Mouse (Mus musculus): ENCODE data around the gene Elof1. TPM values are rescaled to one million over a fixed set of nuclear protein-coding genes. Genes with fewer than 3 reads are reported as not detected.

The Elof1 gene
- polyA plus RNA-seq (2015; fragmentation: Nextera tagmentation; extraction: Ambion mirVana) = 93.7 and 99.4 TPM in 2 replicates

DNA sequence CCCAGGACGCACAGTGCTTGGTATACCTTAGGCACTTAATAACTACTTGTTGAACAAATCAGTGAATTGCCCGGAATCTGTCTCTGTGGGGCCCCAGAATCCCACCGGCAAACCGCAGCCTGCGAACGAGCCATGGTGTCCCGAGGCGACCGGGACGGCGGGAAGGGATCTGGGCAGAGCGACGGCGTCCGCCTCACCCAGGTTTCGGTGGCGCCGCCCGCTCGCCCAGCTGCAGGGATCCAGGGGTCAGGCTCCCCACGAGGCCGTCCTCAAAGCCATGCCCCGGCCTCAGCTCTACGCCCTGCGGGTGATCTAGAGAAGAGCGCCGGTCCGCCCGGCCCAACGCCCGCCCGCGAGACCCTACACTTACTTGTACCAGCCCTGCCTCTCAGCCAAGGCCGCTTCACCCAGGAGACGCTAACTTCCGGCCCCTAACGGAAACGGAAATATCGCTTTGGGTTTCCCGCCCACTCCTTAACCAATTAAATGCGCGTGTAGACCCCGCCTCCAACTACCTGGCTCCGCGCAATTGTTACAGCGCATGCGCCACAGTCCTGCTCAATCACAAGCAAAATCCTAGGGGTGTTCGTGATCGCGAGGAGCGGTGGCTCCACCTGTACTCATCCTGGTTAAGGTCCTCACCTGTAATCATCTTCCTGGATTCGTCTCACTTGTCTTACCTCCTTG is at the start of gene Elof1:
TSS of gene Elof1 (minus strand) at position 433 of the 687 bp plus-strand sequence.
- no peaks in the 10 kb centered on the region for H3K27me3 ChIP-seq (replicated peaks; ENCODE audit: control insufficient read depth, insufficient read depth, low read length)
- 0 out of 2 replicates have a peak, but pooled peaks cover 4% of the 10 kb centered on the region for H3K4me1 ChIP-seq (replicated peaks; ENCODE audit: control insufficient read depth, insufficient read depth, low read length)
- H3K9me3 ChIP-seq (ENCODE audit: control insufficient read depth) = no peaks in the 10 kb centered on the region
- ATAC-seq = peak; percentile 91
- H3K4me3 ChIP-seq (ENCODE audit: low read depth, low read length) = peak within 1 kb of the TSS; percentile 85
- H3K9ac ChIP-seq (ENCODE audit: low read depth, low read length) = peak within 1 kb of the TSS; percentile 87
- peak within 1 kb of the TSS; percentile 87 for H3K4me2 ChIP-seq (replicated peaks; ENCODE audit: low read depth)
- H3K36me3 ChIP-seq (ENCODE audit: control insufficient read depth, insufficient read depth) = peaks cover 19% of the 10 kb centered on the region
- H3K27ac ChIP-seq (ENCODE audit: low read depth, low read length) = peak within 1 kb of the TSS; percentile 51; the same call in 1 of the 2 replicates
- TF ChIP-seq CTCF (IDR thresholded peaks at IDR 0.05; ENCODE audit: low read depth) = no peak
- WGBS = under 1% methylated on average over 51 of the region's 52 CpGs

DNA sequence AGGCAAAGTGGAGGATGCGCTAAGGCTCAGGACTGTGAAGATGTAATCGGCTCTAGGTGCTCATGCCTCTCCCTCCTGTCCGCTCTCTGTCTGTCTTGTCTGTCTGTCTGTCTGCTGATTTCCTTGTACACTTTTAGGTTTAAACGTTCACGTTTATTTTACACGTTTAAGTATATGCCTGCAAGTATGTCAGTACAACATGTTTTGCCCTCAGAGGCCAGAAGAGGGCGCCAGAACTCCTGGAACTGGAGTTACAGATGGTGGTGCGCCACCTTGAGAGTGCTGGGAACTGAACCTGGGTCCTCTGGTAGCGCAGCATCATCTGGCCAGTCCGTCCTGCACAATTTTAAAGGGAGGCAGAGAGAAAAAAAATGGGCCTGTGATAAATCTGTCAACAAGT is 49.7 kb upstream of the Elof1 start:
- peak; percentile 40 for TF ChIP-seq CTCF (IDR thresholded peaks at IDR 0.05; ENCODE audit: low read depth)
- 91% methylated on average over 10 of the region's 10 CpGs for WGBS
- no peak overlapping the region for H3K27ac ChIP-seq (ENCODE audit: low read depth, low read length)
- no peak overlapping the region for H3K4me2 ChIP-seq (replicated peaks; ENCODE audit: low read depth)
- no peaks in the 10 kb centered on the region for H3K4me1 ChIP-seq (replicated peaks; ENCODE audit: control insufficient read depth, insufficient read depth, low read length)
- H3K36me3 ChIP-seq (ENCODE audit: control insufficient read depth, insufficient read depth) = no peaks in the 10 kb centered on the region
- no peak overlapping the region for H3K4me3 ChIP-seq (ENCODE audit: low read depth, low read length)
- H3K9ac ChIP-seq (ENCODE audit: low read depth, low read length) = no peak overlapping the region
- ATAC-seq = no peak
- 0 out of 2 replicates have a peak, but pooled peaks cover 4% of the 10 kb centered on the region for H3K9me3 ChIP-seq (ENCODE audit: control insufficient read depth)
- H3K27me3 ChIP-seq (replicated peaks; ENCODE audit: control insufficient read depth, insufficient read depth, low read length) = no peaks in the 10 kb centered on the region

DNA sequence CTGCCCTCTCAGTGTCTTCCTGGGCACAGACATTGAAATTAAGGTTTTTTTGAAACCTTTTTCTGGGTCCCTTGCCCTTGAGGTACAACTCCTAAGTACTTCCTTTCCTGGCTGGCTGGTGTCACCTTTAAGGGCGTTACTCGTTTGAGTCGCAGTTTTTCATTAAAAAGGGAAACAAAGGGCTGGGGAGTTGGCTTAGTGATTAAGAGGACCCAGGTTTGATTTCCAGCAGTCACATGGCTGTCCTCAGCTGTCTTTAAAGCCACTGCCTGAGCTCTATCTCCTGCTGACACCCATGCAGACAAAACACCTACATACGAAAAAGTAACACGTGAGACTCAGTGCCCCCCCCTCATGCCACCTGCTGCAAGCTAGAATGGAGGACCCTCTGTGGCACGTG is 49.0 kb upstream of the Elof1 start:
- Histone ChIP-seq H3K36me3 (ENCODE audit: control insufficient read depth, insufficient read depth) (no peaks in the 10 kb centered on the region), H3K27ac (ENCODE audit: low read depth, low read length) (no peak overlapping the region), H3K4me3 (ENCODE audit: low read depth, low read length) (no peak overlapping the region), H3K9me3 (ENCODE audit: control insufficient read depth) (0 out of 2 replicates have a peak, but pooled peaks cover 4% of the 10 kb centered on the region), H3K4me1 (replicated peaks; ENCODE audit: control insufficient read depth, insufficient read depth, low read length) (no peaks in the 10 kb centered on the region), H3K9ac (ENCODE audit: low read depth, low read length) (no peak overlapping the region), H3K27me3 (replicated peaks; ENCODE audit: control insufficient read depth, insufficient read depth, low read length) (no peaks in the 10 kb centered on the region), H3K4me2 (replicated peaks; ENCODE audit: low read depth) (no peak overlapping the region)
- ATAC-seq = no peak
- 64% methylated on average over 6 of the region's 6 CpGs for WGBS
- TF ChIP-seq CTCF (IDR thresholded peaks at IDR 0.05; ENCODE audit: low read depth) = no peak

DNA sequence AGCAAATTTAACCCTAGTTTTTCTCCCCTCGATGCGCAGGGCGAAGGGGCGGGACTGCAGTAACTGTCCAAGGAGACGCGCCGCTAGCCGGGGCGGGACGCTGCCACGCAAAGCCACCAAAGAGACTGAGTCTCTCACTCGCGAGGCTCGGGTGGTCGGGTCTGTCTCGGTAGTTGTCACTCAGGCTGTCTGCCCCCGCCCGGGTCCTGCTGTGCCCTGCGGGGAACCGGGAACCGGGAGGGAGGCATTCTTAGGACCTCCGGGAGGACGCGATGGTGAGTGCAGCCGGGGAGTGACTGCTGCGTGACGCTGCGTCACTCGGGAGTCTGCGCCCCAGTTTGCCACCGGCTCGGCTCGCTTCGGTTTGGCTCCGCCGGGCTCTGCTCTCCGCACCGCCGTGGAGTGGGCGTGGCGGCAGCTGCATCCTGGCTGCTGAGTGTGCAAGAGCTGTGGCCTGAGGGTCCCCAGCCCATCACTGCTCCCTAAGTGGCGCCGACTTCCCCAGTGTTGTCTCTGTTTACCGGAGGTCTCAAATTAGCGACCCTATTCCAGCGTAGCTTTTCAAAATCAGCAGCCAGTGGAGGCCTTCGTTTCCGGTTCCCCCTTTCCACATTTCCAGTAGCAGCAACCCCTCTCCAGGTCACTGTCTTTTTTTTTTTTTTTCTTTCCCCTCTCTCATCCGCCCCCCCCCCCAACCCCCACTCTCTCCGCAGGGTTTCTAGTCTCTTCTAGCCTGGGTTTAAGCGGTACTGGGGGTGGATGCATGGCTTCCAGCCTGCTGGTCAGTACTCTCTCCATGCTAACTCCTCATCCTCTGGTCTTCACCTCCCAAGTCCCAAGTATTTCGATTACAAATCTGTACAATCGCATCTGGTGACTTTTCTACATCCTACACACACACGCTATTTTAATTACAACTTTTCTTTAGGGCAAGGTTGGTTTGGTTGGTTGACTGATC is 48.0 kb upstream of the Elof1 start:
- H3K27me3 ChIP-seq (replicated peaks; ENCODE audit: control insufficient read depth, insufficient read depth, low read length) = no peaks in the 10 kb centered on the region
- H3K9ac ChIP-seq (ENCODE audit: low read depth, low read length) = peak overlapping the region; percentile 62
- 5% methylated on average over 53 of the region's 54 CpGs for WGBS
- H3K36me3 ChIP-seq (ENCODE audit: control insufficient read depth, insufficient read depth) = no peaks in the 10 kb centered on the region
- H3K4me1 ChIP-seq (replicated peaks; ENCODE audit: control insufficient read depth, insufficient read depth, low read length) = no peaks in the 10 kb centered on the region
- H3K9me3 ChIP-seq (ENCODE audit: control insufficient read depth) = 0 out of 2 replicates have a peak, but pooled peaks cover 4% of the 10 kb centered on the region
- H3K4me2 ChIP-seq (replicated peaks; ENCODE audit: low read depth) = peak overlapping the region; percentile 95
- peak overlapping the region; percentile 63 for H3K4me3 ChIP-seq (ENCODE audit: low read depth, low read length)
- H3K27ac ChIP-seq (ENCODE audit: low read depth, low read length) = no peak overlapping the region
- peak; percentile 41; the same call in 1 of the 2 replicates for ATAC-seq
- no peak for TF ChIP-seq CTCF (IDR thresholded peaks at IDR 0.05; ENCODE audit: low read depth)

DNA sequence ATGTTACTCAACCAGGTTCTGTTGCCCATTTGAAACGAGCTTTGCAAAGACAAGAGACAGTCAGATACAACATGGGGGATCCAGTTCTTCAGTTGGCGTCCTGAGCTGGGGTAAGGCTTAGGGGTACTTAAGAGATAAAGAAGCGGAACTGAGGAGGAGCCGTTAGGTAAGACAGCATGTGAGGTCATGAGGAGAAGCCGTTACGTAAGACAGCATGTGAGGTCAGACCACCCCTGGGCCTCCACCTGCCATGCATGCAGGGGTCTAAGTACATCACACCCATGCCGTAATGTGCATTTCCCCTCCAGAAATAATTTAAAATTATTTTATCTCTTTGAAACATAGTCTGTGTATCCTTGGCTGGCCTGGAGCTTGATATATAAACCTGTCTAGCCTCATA is 45.9 kb upstream of the Elof1 start:
- Histone ChIP-seq H3K4me1 (replicated peaks; ENCODE audit: control insufficient read depth, insufficient read depth, low read length) (no peaks in the 10 kb centered on the region; the same call in 1 of the 2 replicates), H3K4me2 (replicated peaks; ENCODE audit: low read depth) (no peak overlapping the region), H3K27ac (ENCODE audit: low read depth, low read length) (no peak overlapping the region), H3K9me3 (ENCODE audit: control insufficient read depth) (0 out of 2 replicates have a peak, but pooled peaks cover 4% of the 10 kb centered on the region), H3K27me3 (replicated peaks; ENCODE audit: control insufficient read depth, insufficient read depth, low read length) (no peaks in the 10 kb centered on the region), H3K9ac (ENCODE audit: low read depth, low read length) (no peak overlapping the region), H3K36me3 (ENCODE audit: control insufficient read depth, insufficient read depth) (peaks cover 8% of the 10 kb centered on the region; the same call in 1 of the 2 replicates), H3K4me3 (ENCODE audit: low read depth, low read length) (no peak overlapping the region)
- no peak for ATAC-seq
- 63% methylated on average over 7 of the region's 7 CpGs for WGBS
- no peak for TF ChIP-seq CTCF (IDR thresholded peaks at IDR 0.05; ENCODE audit: low read depth)

DNA sequence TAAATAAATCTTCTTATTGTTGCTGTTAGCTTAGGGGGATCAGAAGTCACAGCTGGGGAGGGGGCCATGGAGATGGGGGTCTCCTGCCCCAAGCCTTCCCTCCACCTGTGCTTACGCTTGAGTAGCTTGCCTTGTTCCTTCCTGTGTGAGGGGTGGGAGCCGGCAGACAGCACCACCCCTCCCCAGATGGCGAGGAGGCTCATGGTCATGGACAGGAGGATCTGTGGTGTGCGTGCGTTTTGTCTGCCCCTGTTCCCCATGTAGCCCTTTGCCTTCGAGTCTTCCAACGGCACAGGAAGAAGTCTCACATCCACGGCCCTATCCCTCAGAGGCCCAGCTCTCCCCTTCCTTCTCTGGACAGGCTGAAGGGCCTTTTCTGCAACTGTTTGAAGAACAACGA is 45.3 kb upstream of the Elof1 start:
- Histone ChIP-seq H3K27ac (ENCODE audit: low read depth, low read length) (peak overlapping the region; percentile 73), H3K4me1 (replicated peaks; ENCODE audit: control insufficient read depth, insufficient read depth, low read length) (no peaks in the 10 kb centered on the region; the same call in 1 of the 2 replicates), H3K9me3 (ENCODE audit: control insufficient read depth) (0 out of 2 replicates have a peak, but pooled peaks cover 4% of the 10 kb centered on the region), H3K27me3 (replicated peaks; ENCODE audit: control insufficient read depth, insufficient read depth, low read length) (no peaks in the 10 kb centered on the region), H3K4me3 (ENCODE audit: low read depth, low read length) (no peak overlapping the region), H3K36me3 (ENCODE audit: control insufficient read depth, insufficient read depth) (peaks cover 8% of the 10 kb centered on the region; the same call in 1 of the 2 replicates), H3K4me2 (replicated peaks; ENCODE audit: low read depth) (0 out of 2 replicates have a peak overlapping the region, but pooled peaks have one; percentile 49), H3K9ac (ENCODE audit: low read depth, low read length) (no peak overlapping the region)
- 67% methylated on average over 9 of the region's 9 CpGs for WGBS
- no peak for TF ChIP-seq CTCF (IDR thresholded peaks at IDR 0.05; ENCODE audit: low read depth)
- no peak for ATAC-seq

All from intestine, postnatal 0 days (tissue).